In the genomic region with DNA sequence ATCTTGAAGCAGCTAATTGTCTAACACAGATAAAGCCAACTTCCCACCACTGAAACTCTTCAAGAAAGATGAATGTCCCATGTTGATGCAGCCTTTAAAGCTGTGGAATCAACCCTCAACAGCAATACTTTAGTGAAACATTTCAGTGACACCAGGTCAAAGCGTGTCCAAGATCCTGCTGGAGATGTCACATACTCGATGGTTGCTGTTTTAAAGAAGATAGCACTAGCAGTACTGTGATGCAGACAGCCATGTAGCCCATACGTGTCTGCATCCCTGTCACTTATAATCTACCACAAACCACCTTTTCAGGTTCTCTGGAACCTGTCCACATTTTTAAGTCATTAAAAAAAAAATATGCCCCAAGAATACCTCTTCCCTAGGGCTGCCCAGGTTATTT, we compare ENCODE assay signal across 17 mouse cellular contexts.
"Had no signal": no experiment of that assay in that cellular context is flagged by ENCODE, and none has a peak within 500 bp of the region (broad histone marks: within the 10 kb centered on the region; RNA-seq: fewer than 3 reads in every experiment).

No protein-coding gene starts in this region.

- H3K27ac ChIP-seq: neural tube, embryonic 12.5 days; neural tube, embryonic 13.5 days; neural tube, embryonic 15.5 days; stomach, embryonic 15.5 days; stomach, postnatal 0 days had no signal

- H3K9ac ChIP-seq: neural tube, embryonic 12.5 days; neural tube, embryonic 13.5 days; neural tube, embryonic 15.5 days; stomach, embryonic 15.5 days had no signal

- H3K36me3 ChIP-seq: neural tube, embryonic 12.5 days; stomach, embryonic 15.5 days had no signal

- H3K9me3 ChIP-seq: neural tube, embryonic 12.5 days; neural tube, embryonic 13.5 days; neural tube, embryonic 15.5 days; stomach, embryonic 15.5 days had no signal

- H3K27me3 ChIP-seq: neural tube, embryonic 12.5 days; neural tube, embryonic 13.5 days; neural tube, embryonic 15.5 days; stomach, embryonic 15.5 days had no signal

- H3K4me3 ChIP-seq: neural tube, embryonic 12.5 days; neural tube, embryonic 13.5 days; neural tube, embryonic 15.5 days; stomach, embryonic 15.5 days had no signal

- DNase-seq: retina, postnatal 1 day; right cerebral cortex, adult 18-20 months; right cerebral cortex, postnatal 14 days; right cerebral cortex, postnatal 25 days; right cerebral cortex, postnatal 4 days; spleen, adult 18-20 months; thymus, adult 18-20 months; thymus, adult 2 months; thymus, postnatal 14 days; thymus, postnatal 25 days; thymus, postnatal 36 days; thymus, postnatal 4 days had no signal

- H3K4me1 ChIP-seq: neural tube, embryonic 12.5 days; neural tube, embryonic 13.5 days; neural tube, embryonic 15.5 days; stomach, embryonic 15.5 days had no signal
